15 mouse cellular contexts compared by ENCODE assay signal in the genomic region with DNA sequence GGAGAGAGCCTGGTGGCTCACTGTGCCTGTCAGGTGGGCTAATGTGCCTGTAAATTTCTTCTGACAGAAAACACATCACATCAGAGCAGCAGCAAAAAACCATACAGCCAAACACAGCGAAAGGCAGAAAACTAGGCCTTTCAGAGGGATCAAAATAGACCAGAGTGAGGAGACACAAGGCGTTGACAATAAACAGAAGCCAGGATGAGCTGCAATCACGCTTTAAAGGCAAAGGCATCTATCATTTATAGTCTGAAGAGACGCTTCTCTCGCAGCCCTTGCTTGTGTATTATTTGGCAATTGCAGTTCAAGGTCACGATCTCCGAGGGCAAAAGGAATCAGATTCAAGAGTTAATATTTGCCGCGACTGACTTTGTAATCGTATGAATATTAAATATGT.
"Had no signal": no experiment of that assay in that cellular context is flagged by ENCODE, and none has a peak within 500 bp of the region (broad histone marks: within the 10 kb centered on the region; RNA-seq: fewer than 3 reads in every experiment).

No protein-coding gene starts in this region.

- H3K9ac ChIP-seq: limb, embryonic 13.5 days; liver, embryonic 13.5 days; neural tube, embryonic 13.5 days; stomach, embryonic 15.5 days had no signal

- H3K4me1 ChIP-seq: limb, embryonic 13.5 days; stomach, embryonic 15.5 days had no signal

- H3K4me3 ChIP-seq: limb, embryonic 13.5 days; liver, embryonic 13.5 days; neural tube, embryonic 13.5 days; stomach, embryonic 15.5 days had no signal

- H3K27me3 ChIP-seq: limb, embryonic 13.5 days; liver, embryonic 13.5 days; neural tube, embryonic 13.5 days; stomach, embryonic 15.5 days had no signal

- H3K9me3 ChIP-seq: liver, embryonic 13.5 days; neural tube, embryonic 13.5 days; stomach, embryonic 15.5 days had no signal

- H3K36me3 ChIP-seq: limb, embryonic 13.5 days; liver, embryonic 13.5 days; neural tube, embryonic 13.5 days; stomach, embryonic 15.5 days had no signal

- H3K4me2 ChIP-seq: limb, embryonic 13.5 days; liver, embryonic 13.5 days; neural tube, embryonic 13.5 days; stomach, embryonic 15.5 days had no signal

- H3K27ac ChIP-seq: kidney, postnatal 0 days; limb, embryonic 13.5 days; liver, embryonic 13.5 days; neural tube, embryonic 13.5 days; stomach, embryonic 15.5 days had no signal

- DNase-seq: kidney, adult 11 months; kidney, adult 9 months; kidney, postnatal 36 days; left cerebral cortex, postnatal 4 days; liver, embryonic 13.5 days; lung, adult 18-20 months; retina, postnatal 1 day; right cerebral cortex, postnatal 4 days; spleen, adult 18-20 months; thymus, adult 2 months; thymus, postnatal 25 days had no signal
